Mouse (Mus musculus): Measurements from ENCODE around the gene Atp6v1e1.

Atp6v1e1 gene

DNA sequence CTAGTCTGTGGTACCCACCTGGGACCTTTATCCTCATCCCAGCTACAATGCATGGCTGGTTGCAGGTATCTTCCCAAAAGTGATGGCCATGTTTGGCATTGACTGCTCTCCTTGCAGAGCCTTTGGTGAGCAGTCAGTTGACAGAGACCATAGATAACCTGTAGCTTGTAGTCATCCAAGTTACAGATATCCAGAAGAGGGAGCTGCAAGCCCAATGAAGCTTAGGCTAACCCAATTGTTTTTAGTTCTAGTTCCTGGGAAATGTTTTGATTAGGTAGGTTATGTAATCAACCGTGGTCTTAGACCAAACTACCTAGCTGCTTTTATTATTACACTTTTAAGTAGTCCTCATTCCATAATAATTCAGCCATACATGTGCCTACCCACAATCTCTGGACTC is 51.2 kb downstream of the Atp6v1e1 start:
- DNase-seq (ENCODE audit: low read depth, low spot score): no peak

DNA sequence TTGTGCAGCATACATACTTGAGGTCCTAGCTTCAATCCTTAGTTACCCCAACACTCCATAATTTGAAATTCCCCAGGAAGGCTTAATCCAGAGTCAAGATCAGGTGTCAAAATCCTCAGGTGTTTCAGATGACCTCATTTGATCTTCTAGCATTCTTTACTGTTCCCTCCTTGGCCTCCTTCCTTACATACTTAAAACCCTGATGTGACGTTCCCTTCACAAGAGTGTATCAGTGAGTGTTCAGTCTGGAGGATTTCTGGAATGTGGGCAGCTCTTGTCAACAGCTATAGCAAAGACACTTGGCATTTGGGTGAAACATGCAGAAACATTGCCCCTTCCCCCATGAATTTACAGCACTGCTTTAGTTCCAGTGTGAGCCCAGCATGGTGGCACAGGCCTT is 52.6 kb downstream of the Atp6v1e1 start:
- DNase-seq (ENCODE audit: low read depth, low spot score): no peak

DNA sequence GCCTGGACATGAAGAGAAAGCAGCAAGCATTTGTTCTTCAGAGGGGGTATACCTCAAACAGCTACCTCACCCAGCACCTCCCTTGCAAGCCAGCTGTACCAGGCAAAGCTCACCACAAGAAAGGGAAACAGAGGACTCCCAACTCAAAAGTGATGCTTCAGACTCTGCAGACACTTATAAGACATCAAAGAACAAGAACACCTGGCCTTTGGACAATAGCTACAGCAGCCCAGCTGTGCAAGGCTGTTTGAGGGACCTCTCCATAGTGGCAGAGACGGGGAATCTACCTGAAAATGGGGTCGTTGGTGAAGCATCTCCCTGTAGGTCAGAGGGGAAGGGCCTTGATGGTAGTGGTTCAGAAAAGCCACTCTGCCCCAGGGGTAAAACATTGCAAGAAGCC is 61.4 kb downstream of the Atp6v1e1 start:
- no peak for DNase-seq (ENCODE audit: low read depth, low spot score)

DNA sequence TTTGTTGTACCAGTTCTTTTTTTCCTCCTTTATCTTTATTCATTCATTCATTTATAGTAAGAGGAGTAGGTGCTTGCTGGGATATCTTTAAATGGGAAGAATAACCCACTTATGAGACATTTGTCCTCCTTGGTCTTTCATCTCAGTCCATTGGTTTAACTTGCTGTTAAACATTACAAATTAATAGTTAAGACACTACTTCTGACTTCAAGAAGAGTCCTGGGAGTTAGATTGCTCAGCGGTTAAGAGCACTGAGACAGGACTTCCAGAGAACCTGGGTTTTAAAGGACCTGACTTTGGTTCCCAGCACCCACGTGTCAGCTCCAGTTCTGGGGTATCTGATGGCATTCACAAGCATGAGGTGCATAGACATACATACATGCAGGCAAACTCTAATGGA is 76.2 kb downstream of the Atp6v1e1 start:
- DNase-seq (ENCODE audit: low read depth, low spot score): no peak

All from CD4-positive, CD25-positive, alpha-beta regulatory T cell, adult 2 months (primary cell).